Mouse (Mus musculus) midbrain, embryonic 12.5 days (tissue): ENCODE data around the gene Celf5. TPM values are rescaled to one million over a fixed set of nuclear protein-coding genes. Genes with fewer than 3 reads are reported as not detected.
A peak's percentile ranks its signal among the peaks of the same experiment; 100 is the strongest.

Experiments used
- ATAC-seq: fragments of 200-750 bp; cut with Nextera tagmentation; 2 replicates; pipeline ENCODE4 v1.8.0; 2017; ENCODE audit warnings: low read depth, moderate TSS enrichment, moderate library complexity; ENCODE audit not compliant: low FRiP score
- H3K27ac ChIP-seq: fragments of 300-500 bp; sonication (generic); replicated peaks from 2 replicates; pipeline ENCODE4 v1.5.1; 2016; ENCODE audit warnings: mild to moderate bottlenecking
- H3K27me3 ChIP-seq: fragments of 300-500 bp; sonication (generic); 2 replicates; pipeline ENCODE4 v1.6.1; 2016; ENCODE audit warnings: mild to moderate bottlenecking
- H3K36me3 ChIP-seq: fragments of 300-500 bp; sonication (generic); 2 replicates; pipeline ENCODE4 v1.6.1; 2016
- H3K4me1 ChIP-seq: fragments of 300-500 bp; sonication (generic); 2 replicates; pipeline ENCODE4 v1.6.1; 2016
- H3K4me2 ChIP-seq: fragments of 300-500 bp; sonication (generic); replicated peaks from 2 replicates; pipeline ENCODE4 v1.6.1; 2016; ENCODE audit warnings: mild to moderate bottlenecking, moderate library complexity
- H3K4me3 ChIP-seq: fragments of 300-500 bp; sonication (generic); 2 replicates; pipeline ENCODE4 v1.5.1; 2016; ENCODE audit warnings: mild to moderate bottlenecking
- H3K9ac ChIP-seq: fragments of 300-500 bp; sonication (generic); replicated peaks from 2 replicates; pipeline ENCODE4 v1.6.1; 2016; ENCODE audit warnings: mild to moderate bottlenecking, moderate library complexity
- H3K9me3 ChIP-seq: fragments of 300-500 bp; sonication (generic); 2 replicates; pipeline ENCODE4 v1.6.1; 2016; ENCODE audit warnings: mild to moderate bottlenecking
- WGBS: fragments of 180-500 bp; shearing (Covaris S2); methylation state at CpG from one replicate; pipeline ENCODE4 v1.1.7; 2016; 5-methylcytosine and 5-hydroxymethylcytosine counted together
- polyA plus RNA-seq: library from polyadenylated mRNA; unstranded; fragments of >200 nt; fragmentation: Nextera tagmentation; extraction: Ambion mirVana; gene quantifications from 2 replicates; pipeline ENCODE4 v1.2.1, GENCODE M21; 2016

Gene Celf5
- polyA plus RNA-seq, 1 experiment from 2014 or later = 37.1 TPM

- no peak overlapping the region for H3K4me3 ChIP-seq
- no peaks in the 10 kb centered on the region for H3K36me3 ChIP-seq
- no peak overlapping the region for H3K27ac ChIP-seq
- no peak overlapping the region for H3K4me2 ChIP-seq
- 77% methylated on average over 13 of the region's 13 CpGs for WGBS
- no peak overlapping the region for H3K9ac ChIP-seq
- no peaks in the 10 kb centered on the region for H3K9me3 ChIP-seq
- peaks cover 38% of the 10 kb centered on the region for H3K27me3 ChIP-seq
- no peak for ATAC-seq
- 0 out of 2 replicates have a peak, but pooled peaks cover 1% of the 10 kb centered on the region for H3K4me1 ChIP-seq
These were observed 25.4 kb upstream of the Celf5 start for GRCm38 (mm10) chr10:81507691-81508489.

DNA sequence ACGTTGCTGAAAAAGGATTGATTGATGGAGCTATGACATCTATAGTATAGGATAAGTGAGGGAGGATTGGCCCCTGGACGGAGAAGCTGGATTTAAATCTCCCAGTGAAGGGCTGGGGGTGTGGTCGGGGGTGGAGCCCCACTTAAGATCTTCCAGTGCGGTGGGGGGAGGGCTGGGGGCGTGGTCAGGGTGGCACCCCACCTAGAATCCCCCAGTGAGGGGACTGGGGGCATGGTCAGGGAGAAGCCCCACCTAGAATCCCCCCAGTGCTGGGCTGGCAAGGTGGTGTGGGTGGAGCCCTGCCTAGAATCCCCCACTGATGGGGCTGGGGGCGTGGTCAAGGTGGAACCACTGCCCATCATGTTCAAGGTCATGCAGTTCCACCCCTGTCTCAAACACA, 24.6 kb upstream of the Celf5 start:
- H3K9ac ChIP-seq = no peak overlapping the region
- ATAC-seq = no peak
- peaks cover 32% of the 10 kb centered on the region for H3K27me3 ChIP-seq
- H3K4me1 ChIP-seq = 0 out of 2 replicates have a peak, but pooled peaks cover 2% of the 10 kb centered on the region
- no peaks in the 10 kb centered on the region for H3K9me3 ChIP-seq
- H3K27ac ChIP-seq = no peak overlapping the region
- no peak overlapping the region for H3K4me2 ChIP-seq
- H3K36me3 ChIP-seq = no peaks in the 10 kb centered on the region
- H3K4me3 ChIP-seq = no peak overlapping the region
- WGBS = 39% methylated on average over 6 of the region's 6 CpGs

DNA sequence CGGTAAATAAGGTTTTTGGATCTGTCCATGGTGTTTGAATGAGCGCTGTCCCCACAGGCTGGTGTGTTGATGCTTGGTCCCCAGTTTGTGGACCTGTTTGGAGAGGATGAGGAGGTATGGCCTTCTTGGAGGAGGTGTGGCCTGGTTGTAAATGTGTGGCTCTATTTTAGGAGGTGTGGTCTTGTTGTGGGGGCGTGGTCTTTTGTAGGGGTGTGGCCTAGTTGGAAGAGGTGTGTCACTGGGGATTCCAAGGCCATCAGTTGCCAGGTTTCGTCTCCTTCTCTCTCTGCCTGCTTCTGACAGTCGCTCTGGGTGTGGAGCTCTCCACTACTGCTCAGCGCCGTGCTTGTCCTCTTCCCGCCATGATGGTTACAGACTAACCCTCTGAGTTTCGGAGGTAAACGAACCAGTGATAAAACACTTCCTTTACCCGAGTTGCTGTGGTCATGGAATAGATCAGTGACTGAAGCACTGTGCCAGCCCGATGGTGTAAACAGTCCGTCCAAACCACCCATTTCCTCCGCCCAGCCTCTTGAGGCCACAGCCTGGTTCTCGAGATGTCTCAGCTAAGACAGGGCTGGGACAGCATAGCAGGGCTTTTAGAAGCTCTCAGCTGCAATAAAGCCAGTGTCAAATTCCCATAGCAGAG, 22.6 kb upstream of the Celf5 start:
- no peak overlapping the region for H3K4me3 ChIP-seq
- no peak for ATAC-seq
- H3K4me2 ChIP-seq = no peak overlapping the region
- no peak overlapping the region for H3K9ac ChIP-seq
- 80% methylated on average over 15 of the region's 15 CpGs for WGBS
- H3K9me3 ChIP-seq = no peaks in the 10 kb centered on the region
- 0 out of 2 replicates have a peak, but pooled peaks cover 2% of the 10 kb centered on the region for H3K4me1 ChIP-seq
- no peaks in the 10 kb centered on the region for H3K36me3 ChIP-seq
- H3K27me3 ChIP-seq = peaks cover 22% of the 10 kb centered on the region
- H3K27ac ChIP-seq = no peak overlapping the region

- ATAC-seq = peak; percentile 54; the same call in 1 of the 2 replicates
- Histone ChIP-seq H3K36me3 (no peaks in the 10 kb centered on the region), H3K4me1 (0 out of 2 replicates have a peak, but pooled peaks cover 2% of the 10 kb centered on the region)
These were observed 20.1 kb upstream of the Celf5 start for GRCm38 (mm10) chr10:81502658-81503057.

GRCm38 (mm10) chr10:81501863-81502262, 19.4 kb upstream of the Celf5 start:
- WGBS = 85% methylated on average over 5 of the region's 5 CpGs
- Histone ChIP-seq H3K9ac (no peak overlapping the region), H3K9me3 (no peaks in the 10 kb centered on the region), H3K4me1 (0 out of 2 replicates have a peak, but pooled peaks cover 7% of the 10 kb centered on the region), H3K36me3 (no peaks in the 10 kb centered on the region), H3K4me3 (no peak overlapping the region), H3K4me2 (no peak overlapping the region), H3K27me3 (peaks cover 16% of the 10 kb centered on the region), H3K27ac (no peak overlapping the region)
- no peak for ATAC-seq

More at GRCm38 (mm10) chr10:81502658-81503057, 20.1 kb upstream of the Celf5 start:
- Histone ChIP-seq H3K27me3 (peaks cover 18% of the 10 kb centered on the region), H3K27ac (no peak overlapping the region), H3K4me3 (peak overlapping the region; percentile 35), H3K9me3 (no peaks in the 10 kb centered on the region), H3K4me2 (peak overlapping the region; percentile 60), H3K9ac (peak overlapping the region; percentile 37; the same call in 1 of the 2 replicates)
- WGBS = 7% methylated on average over 36 of the region's 36 CpGs

DNA sequence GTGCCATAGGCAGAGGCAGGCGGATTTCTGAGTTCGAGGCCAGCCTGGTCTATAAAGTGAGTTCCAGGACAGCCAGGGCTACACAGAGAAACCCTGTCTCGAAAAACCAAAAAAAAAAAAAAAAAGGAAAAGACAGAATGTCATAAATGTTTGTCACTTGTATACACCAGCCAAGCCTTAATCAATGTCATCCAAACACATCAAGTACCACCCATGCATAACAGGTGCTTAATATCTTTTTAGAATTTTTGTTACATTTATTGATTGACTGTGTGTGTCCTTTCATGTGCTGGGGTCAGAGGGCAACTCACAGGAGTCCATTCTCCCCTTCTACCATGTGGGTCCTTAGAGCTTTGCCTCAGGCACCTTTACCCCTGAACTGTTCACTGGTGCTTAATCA, 17.5 kb upstream of the Celf5 start, which contains the start of gene S1pr4:
Gene S1pr4, minus strand, starts transcription at position 101 of the 400 bp plus-strand sequence.
- H3K36me3 ChIP-seq = no peaks in the 10 kb centered on the region
- ATAC-seq = no peak
- H3K9me3 ChIP-seq = no peaks in the 10 kb centered on the region
- no peak within 1 kb of the TSS for H3K27ac ChIP-seq
- no peak within 1 kb of the TSS for H3K4me3 ChIP-seq
- H3K9ac ChIP-seq = no peak within 1 kb of the TSS
- no peak within 1 kb of the TSS for H3K4me2 ChIP-seq
- 80% methylated on average over 3 of the region's 3 CpGs for WGBS
- peaks cover 16% of the 10 kb centered on the region for H3K27me3 ChIP-seq
- peaks cover 15% of the 10 kb centered on the region for H3K4me1 ChIP-seq

- Histone ChIP-seq H3K4me1 (peaks cover 21% of the 10 kb centered on the region), H3K27ac (no peak overlapping the region), H3K27me3 (peaks cover 16% of the 10 kb centered on the region), H3K9me3 (no peaks in the 10 kb centered on the region), H3K4me3 (no peak overlapping the region), H3K9ac (no peak overlapping the region), H3K36me3 (no peaks in the 10 kb centered on the region), H3K4me2 (no peak overlapping the region)
- 78% methylated on average over 23 of the region's 23 CpGs for WGBS
- no peak for ATAC-seq
These were observed 16.9 kb upstream of the Celf5 start for GRCm38 (mm10) chr10:81499250-81499901.

DNA sequence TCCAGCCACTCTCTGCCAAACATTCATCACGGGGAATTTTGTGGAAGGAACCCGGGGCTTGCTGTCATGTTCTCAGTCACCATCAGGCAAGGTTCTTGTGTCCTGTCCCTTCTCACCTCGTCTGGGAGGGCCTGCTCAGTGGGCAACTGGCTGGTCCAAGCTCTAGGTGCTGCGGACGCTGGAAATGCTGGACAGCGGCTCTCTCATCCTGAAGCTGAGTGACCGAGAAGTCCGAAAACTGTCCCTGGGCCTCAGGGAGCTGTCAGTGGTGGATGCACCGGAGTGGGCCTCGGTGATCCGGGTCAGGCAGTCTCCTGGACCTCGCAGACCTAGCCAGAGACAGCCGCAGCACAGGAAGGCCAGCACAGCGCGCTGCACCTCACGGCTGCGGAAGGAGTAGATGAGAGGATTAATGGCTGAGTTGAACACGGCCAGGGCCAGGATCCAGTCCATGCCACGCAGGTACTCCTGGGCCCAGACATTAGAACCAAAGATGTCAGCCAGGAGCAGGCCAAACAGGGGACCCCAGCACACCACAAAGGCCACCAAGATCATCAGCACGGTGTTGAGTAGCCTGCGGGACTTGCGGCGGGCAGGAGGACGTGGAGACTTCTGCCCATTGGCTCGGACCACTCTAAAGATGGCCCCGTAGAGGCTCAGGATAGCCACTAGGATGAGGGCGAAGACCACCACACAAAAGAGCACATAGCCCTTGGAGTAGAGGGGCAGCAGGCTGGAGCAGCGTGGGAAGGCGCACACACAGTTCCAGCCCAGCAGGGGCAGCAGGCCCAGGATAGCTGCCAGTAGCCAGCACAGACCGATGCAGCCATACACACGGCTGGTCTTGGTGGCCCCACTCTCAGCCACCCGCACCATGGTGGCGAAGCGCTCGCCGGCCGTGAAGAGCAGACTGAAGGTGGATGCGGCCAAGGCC, 16.1 kb upstream of the Celf5 start:
- peaks cover 9% of the 10 kb centered on the region for H3K27me3 ChIP-seq
- no peak overlapping the region for H3K27ac ChIP-seq
- H3K9me3 ChIP-seq = no peaks in the 10 kb centered on the region
- no peak overlapping the region for H3K4me3 ChIP-seq
- no peak for ATAC-seq
- peaks cover 22% of the 10 kb centered on the region for H3K4me1 ChIP-seq
- no peaks in the 10 kb centered on the region for H3K36me3 ChIP-seq
- H3K9ac ChIP-seq = no peak overlapping the region
- no peak overlapping the region for H3K4me2 ChIP-seq
- 87% methylated on average over 38 of the region's 38 CpGs for WGBS

- H3K36me3 ChIP-seq = peaks cover 8% of the 10 kb centered on the region
- no peak overlapping the region for H3K27ac ChIP-seq
- peaks cover 20% of the 10 kb centered on the region for H3K4me1 ChIP-seq
- 0 out of 2 replicates have a peak overlapping the region, but pooled peaks have one; percentile 73 for H3K4me3 ChIP-seq
- H3K9ac ChIP-seq = no peak overlapping the region
- no peaks in the 10 kb centered on the region; the same call in none of the 2 replicates for H3K27me3 ChIP-seq
- ATAC-seq = no peak
- H3K4me2 ChIP-seq = peak overlapping the region; percentile 51
- no peaks in the 10 kb centered on the region for H3K9me3 ChIP-seq
- 83% methylated on average over 17 of the region's 17 CpGs for WGBS
These were observed 15.1 kb upstream of the Celf5 start for GRCm38 (mm10) chr10:81497401-81498270.

GRCm38 (mm10) chr10:81496969-81497368, 14.5 kb upstream of the Celf5 start:
- Histone ChIP-seq H3K27me3 (no peaks in the 10 kb centered on the region; the same call in 1 of the 2 replicates), H3K4me1 (peaks cover 20% of the 10 kb centered on the region), H3K4me2 (peak overlapping the region; percentile 51), H3K27ac (peak overlapping the region; percentile 57; the same call in 1 of the 2 replicates), H3K9me3 (no peaks in the 10 kb centered on the region), H3K4me3 (peak overlapping the region; percentile 73), H3K9ac (peak overlapping the region; percentile 41; the same call in 1 of the 2 replicates), H3K36me3 (peaks cover 14% of the 10 kb centered on the region)
- ATAC-seq = no peak
- 38% methylated on average over 4 of the region's 4 CpGs for WGBS
